Mouse (Mus musculus) liver, postnatal 0 days (tissue): ENCODE data around the gene 6030468B19Rik. TPM values are rescaled to one million over a fixed set of nuclear protein-coding genes. Genes with fewer than 3 reads are reported as not detected.
"Not testable (repeated sequence)": the region's sequence is repeated elsewhere in the genome, so short reads cannot be mapped to it uniquely, and the experiment has no call there.

Experiments used
- ATAC-seq: fragments of 200-750 bp; cut with Nextera tagmentation; 2 replicates; pipeline ENCODE4 v1.8.0; 2017; ENCODE audit warnings: mild to moderate bottlenecking, moderate library complexity
- DNase-seq: peaks from one replicate; pipeline ENCODE4 v3.0.0-alpha.2; 2016
- H3K27ac ChIP-seq: fragments of 300-500 bp; sonication (generic); 2 replicates; pipeline ENCODE4 v1.5.1; 2014; ENCODE audit warnings: antibody characterized with exemption, moderate library complexity, mild to moderate bottlenecking, low read depth
- H3K27me3 ChIP-seq: fragments of 300-500 bp; sonication (generic); 2 replicates; pipeline ENCODE4 v1.6.1; 2014; ENCODE audit warnings: low read length, control low read depth, mixed read lengths; ENCODE audit not compliant: insufficient read depth
- H3K36me3 ChIP-seq: fragments of 300-500 bp; sonication (generic); replicated peaks from 2 replicates; pipeline ENCODE4 v1.6.1; 2014; ENCODE audit warnings: mild to moderate bottlenecking, control low read depth, low read length, moderate library complexity, mixed read lengths; ENCODE audit not compliant: insufficient read depth
- H3K4me1 ChIP-seq: fragments of 300-500 bp; sonication (generic); 2 replicates; pipeline ENCODE4 v1.6.1; 2014; ENCODE audit warnings: antibody characterized with exemption, mild to moderate bottlenecking, control low read depth; ENCODE audit not compliant: insufficient read depth
- H3K4me2 ChIP-seq: fragments of 300-500 bp; sonication (generic); 2 replicates; pipeline ENCODE4 v1.6.1; 2014; ENCODE audit warnings: low read depth, mild to moderate bottlenecking, low read length, moderate library complexity, mixed read lengths
- H3K4me3 ChIP-seq: fragments of 300-500 bp; sonication (generic); 2 replicates; pipeline ENCODE4 v1.5.1; 2014; ENCODE audit warnings: low read depth, low read length
- H3K9ac ChIP-seq: fragments of 300-500 bp; sonication (generic); replicated peaks from 2 replicates; pipeline ENCODE4 v1.6.1; 2014; ENCODE audit warnings: mild to moderate bottlenecking, moderate library complexity
- H3K9me3 ChIP-seq: fragments of 300-500 bp; sonication (generic); 2 replicates; pipeline ENCODE4 v1.6.1; 2016; ENCODE audit warnings: mild to moderate bottlenecking, control low read depth, low read length, mixed read lengths
- CTCF ChIP-seq: sonication (generic); IDR thresholded peaks from 2 replicates; pipeline ENCODE4 v1.5.1; 2016; ENCODE audit warnings: antibody characterized with exemption, low read depth
- EP300 ChIP-seq: IDR thresholded peaks from 2 replicates; pipeline ENCODE4 v1.6.1; 2016; ENCODE audit warnings: antibody characterized with exemption, low read depth, mild to moderate bottlenecking
- WGBS: fragments of 180-500 bp; shearing (Covaris S2); extraction: QIAGEN DNeasy Blood & Tissue Kit; methylation state at CpG from one replicate; pipeline ENCODE4 v1.1.7; 2014; ENCODE audit not compliant: insufficient replicate concordance; 5-methylcytosine and 5-hydroxymethylcytosine counted together
- polyA plus RNA-seq: library from polyadenylated mRNA; unstranded; fragments of >200 nt; fragmentation: Nextera tagmentation; extraction: Ambion mirVana; gene quantifications from 2 replicates; pipeline ENCODE4 v1.2.1, GENCODE M21; 2015

The 6030468B19Rik gene
- polyA plus RNA-seq, 1 experiment from 2014 or later = 33.8 TPM

DNA sequence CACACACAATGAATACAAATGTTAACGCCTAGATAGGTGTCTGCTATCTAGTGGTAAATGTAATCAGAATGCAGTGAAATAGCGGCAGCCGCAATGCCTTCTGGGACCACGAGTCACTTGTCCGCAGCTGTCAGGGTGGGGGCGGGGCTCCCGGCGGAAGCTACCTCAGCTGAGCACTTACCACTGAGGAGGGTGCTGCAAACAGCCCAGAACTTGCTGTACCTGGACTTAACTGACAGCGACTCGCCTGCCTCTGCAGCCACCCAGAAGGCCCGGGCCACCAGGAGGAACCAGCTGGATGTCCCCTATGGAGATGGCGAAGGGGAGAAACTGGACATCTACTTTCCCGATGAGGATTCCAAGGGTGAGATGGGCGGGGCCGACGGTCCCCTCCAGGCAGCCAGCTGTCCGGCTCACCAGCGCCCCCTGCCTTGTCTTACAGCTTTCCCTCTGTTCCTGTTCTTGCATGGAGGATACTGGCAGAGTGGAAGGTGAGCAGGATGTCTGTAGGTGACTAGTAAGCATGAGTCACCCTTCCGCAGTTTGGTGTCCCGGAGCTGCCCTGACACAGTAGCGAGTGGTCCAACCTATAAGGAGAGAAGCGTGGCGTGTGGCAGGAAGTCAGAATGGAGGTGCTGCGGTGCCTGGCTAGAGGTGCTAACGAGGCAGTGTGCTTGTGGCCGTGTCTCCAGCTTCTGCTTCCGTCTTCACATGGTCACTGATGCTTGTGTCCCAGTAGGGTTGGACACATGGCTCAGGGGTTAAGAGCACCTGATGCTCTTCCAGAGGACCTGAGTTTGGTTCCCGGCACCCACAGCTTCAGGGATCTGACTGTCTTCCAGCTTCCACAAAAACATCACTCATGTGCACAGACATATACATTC is 34.9 kb downstream of the 6030468B19Rik start:
- 18% methylated on average over 28 of the region's 28 CpGs for WGBS
- Histone ChIP-seq H3K9ac (peak overlapping the region; percentile 55), H3K4me1 (peaks cover 70% of the 10 kb centered on the region), H3K4me2 (peak overlapping the region; percentile 94), H3K27ac (peak overlapping the region; percentile 98), H3K27me3 (no peaks in the 10 kb centered on the region), H3K4me3 (peak overlapping the region; percentile 42), H3K36me3 (no peaks in the 10 kb centered on the region), H3K9me3 (no peaks in the 10 kb centered on the region)
- peak; percentile 97 for TF ChIP-seq CTCF
- TF ChIP-seq EP300 = 0 out of 2 replicates have a peak, but pooled peaks have one; percentile 28
- ATAC-seq (peak; percentile 49), DNase-seq (peak; percentile 95)

- not testable (repeated sequence) for H3K27me3 ChIP-seq, DNase-seq, H3K4me3 ChIP-seq, H3K4me2 ChIP-seq, H3K9ac ChIP-seq, ATAC-seq, H3K36me3 ChIP-seq, H3K9me3 ChIP-seq
- Histone ChIP-seq H3K27ac (peak overlapping the region; percentile 98), H3K4me1 (peaks cover 68% of the 10 kb centered on the region)
- 87% methylated on average over 4 of the region's 6 CpGs for WGBS
Observed at GRCm38 (mm10) chr11:117833509-117833908, 36.0 kb downstream of the 6030468B19Rik start.

- no peaks in the 10 kb centered on the region for H3K36me3 ChIP-seq
- peak; percentile 46; the same call in 1 of the 2 replicates for TF ChIP-seq EP300
- no peak for TF ChIP-seq CTCF
- ATAC-seq = no peak
- H3K27me3 ChIP-seq = no peaks in the 10 kb centered on the region
- peaks cover 66% of the 10 kb centered on the region for H3K4me1 ChIP-seq
- H3K9ac ChIP-seq = no peak overlapping the region
- peak overlapping the region; percentile 83 for H3K27ac ChIP-seq
- no peak for DNase-seq
- no peak overlapping the region for H3K4me2 ChIP-seq
- WGBS = 74% methylated on average over 8 of the region's 8 CpGs
- H3K9me3 ChIP-seq = no peaks in the 10 kb centered on the region
- H3K4me3 ChIP-seq = no peak overlapping the region
Observed at GRCm38 (mm10) chr11:117834086-117834485, 36.6 kb downstream of the 6030468B19Rik start.

- peaks cover 65% of the 10 kb centered on the region for H3K4me1 ChIP-seq
- no peaks in the 10 kb centered on the region for H3K9me3 ChIP-seq
- peak overlapping the region; percentile 64; the same call in 1 of the 2 replicates for H3K27ac ChIP-seq
- 34% methylated on average over 13 of the region's 13 CpGs for WGBS
- no peak overlapping the region for H3K4me3 ChIP-seq
- DNase-seq (peak; percentile 74), ATAC-seq (peak; percentile 7)
- 0 out of 2 replicates have a peak overlapping the region, but pooled peaks have one; percentile 12 for H3K9ac ChIP-seq
- no peaks in the 10 kb centered on the region for H3K36me3 ChIP-seq
- no peaks in the 10 kb centered on the region for H3K27me3 ChIP-seq
- TF ChIP-seq EP300 (no peak), CTCF (no peak)
- H3K4me2 ChIP-seq = peak overlapping the region; percentile 31
Observed at GRCm38 (mm10) chr11:117836306-117836705, 38.8 kb downstream of the 6030468B19Rik start.

DNA sequence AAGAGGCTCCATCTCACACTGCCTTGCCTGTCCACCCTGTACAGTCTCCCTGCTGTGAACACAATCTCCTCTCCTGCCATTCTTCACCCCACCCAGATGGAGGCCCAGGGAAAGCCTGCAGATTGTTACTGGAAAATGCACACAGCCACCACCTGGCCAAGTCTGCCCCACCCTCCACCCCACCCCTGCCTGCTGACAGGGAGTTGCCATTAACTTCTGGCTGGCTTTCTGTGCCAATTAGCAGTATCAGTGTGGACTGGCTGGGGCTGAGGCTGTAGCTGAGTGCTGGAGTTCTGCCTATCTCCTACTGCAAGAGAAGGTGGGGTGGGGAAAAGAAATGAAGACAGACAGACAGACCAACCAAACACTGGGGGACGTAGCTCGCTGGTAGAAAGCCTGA is 41.1 kb downstream of the 6030468B19Rik start:
- no peaks in the 10 kb centered on the region for H3K9me3 ChIP-seq
- H3K4me3 ChIP-seq = no peak overlapping the region
- WGBS = 51% methylated on average over 2 of the region's 2 CpGs
- peaks cover 59% of the 10 kb centered on the region for H3K4me1 ChIP-seq
- no peaks in the 10 kb centered on the region for H3K36me3 ChIP-seq
- H3K9ac ChIP-seq = peak overlapping the region; percentile 26; the same call in 1 of the 2 replicates
- DNase-seq (peak; percentile 82), ATAC-seq (peak; percentile 93)
- H3K27me3 ChIP-seq = no peaks in the 10 kb centered on the region
- peak overlapping the region; percentile 54 for H3K4me2 ChIP-seq
- peak overlapping the region; percentile 94 for H3K27ac ChIP-seq
- TF ChIP-seq CTCF = no peak
- TF ChIP-seq EP300 = peak; percentile 82

GRCm38 (mm10) chr11:117839021-117839420 is 41.6 kb downstream of the 6030468B19Rik start:
- H3K4me2 ChIP-seq = peak overlapping the region; percentile 54
- peaks cover 59% of the 10 kb centered on the region for H3K4me1 ChIP-seq
- peak overlapping the region; percentile 26; the same call in 1 of the 2 replicates for H3K9ac ChIP-seq

More at GRCm38 (mm10) chr11:117839021-117839420, 41.6 kb downstream of the 6030468B19Rik start:
- Histone ChIP-seq H3K27ac (peak overlapping the region; percentile 94), H3K9me3 (no peaks in the 10 kb centered on the region), H3K4me3 (no peak overlapping the region), H3K36me3 (no peaks in the 10 kb centered on the region), H3K27me3 (no peaks in the 10 kb centered on the region)
- 35% methylated on average over 1 of the region's 1 CpGs for WGBS
- DNase-seq = no peak
- ATAC-seq = peak; percentile 11
- TF ChIP-seq CTCF = no peak
- no peak for TF ChIP-seq EP300
